Mouse (Mus musculus) kidney, postnatal 0 days (tissue): ENCODE data around the gene Gm42906. TPM values are rescaled to one million over a fixed set of nuclear protein-coding genes. Genes with fewer than 3 reads are reported as not detected.

Experiments used
- ATAC-seq: fragments of 200-750 bp; cut with Nextera tagmentation; replicated peaks from 2 replicates; pipeline ENCODE4 v1.8.0; 2017; ENCODE audit warnings: low read depth, moderate number of reproducible peaks, moderate TSS enrichment, moderate library complexity; ENCODE audit not compliant: low FRiP score
- DNase-seq: peaks from one replicate; pipeline ENCODE4 v3.0.0-alpha.2; 2016; ENCODE audit warnings: low spot score
- H3K27ac ChIP-seq: fragments of 300-500 bp; sonication (generic); 2 replicates; pipeline ENCODE4 v1.5.1; 2014; ENCODE audit warnings: mild to moderate bottlenecking
- H3K27me3 ChIP-seq: fragments of 300-500 bp; sonication (generic); 2 replicates; pipeline ENCODE4 v1.6.1; 2014; ENCODE audit warnings: low read length, mixed read lengths; ENCODE audit not compliant: insufficient read depth
- H3K36me3 ChIP-seq: fragments of 300-500 bp; sonication (generic); 2 replicates; pipeline ENCODE4 v1.6.1; 2014; ENCODE audit warnings: low read length, mixed read lengths; ENCODE audit not compliant: insufficient read depth
- H3K4me1 ChIP-seq: fragments of 300-500 bp; sonication (generic); replicated peaks from 2 replicates; pipeline ENCODE4 v1.6.1; 2014; ENCODE audit warnings: antibody characterized with exemption, low read length, mixed read lengths; ENCODE audit not compliant: insufficient read depth
- H3K4me2 ChIP-seq: fragments of 300-500 bp; sonication (generic); 2 replicates; pipeline ENCODE4 v1.6.1; 2014; ENCODE audit warnings: mild to moderate bottlenecking, low read length, moderate library complexity, mixed read lengths
- H3K4me3 ChIP-seq: fragments of 300-500 bp; sonication (generic); replicated peaks from 2 replicates; pipeline ENCODE4 v1.5.1; 2014; ENCODE audit warnings: low read depth, low read length
- H3K9ac ChIP-seq: fragments of 300-500 bp; sonication (generic); 2 replicates; pipeline ENCODE4 v1.6.1; 2014; ENCODE audit warnings: low read depth, low read length
- H3K9me3 ChIP-seq: fragments of 300-500 bp; sonication (generic); replicated peaks from 2 replicates; pipeline ENCODE4 v1.6.1; 2016; ENCODE audit warnings: low read length, inconsistent platforms, mixed read lengths
- CTCF ChIP-seq: IDR thresholded peaks from 2 replicates; pipeline ENCODE4 v1.5.1; 2016; ENCODE audit warnings: antibody characterized with exemption, low read depth, mild to moderate bottlenecking, moderate library complexity
- WGBS: fragments of 180-500 bp; shearing (Covaris S2); extraction: QIAGEN DNeasy Blood & Tissue Kit; methylation state at CpG from one replicate; pipeline ENCODE4 v1.1.7; 2014; 5-methylcytosine and 5-hydroxymethylcytosine counted together
- polyA plus RNA-seq: library from polyadenylated mRNA; unstranded; fragments of >200 nt; fragmentation: Nextera tagmentation; extraction: Ambion mirVana; gene quantifications from 2 replicates; pipeline ENCODE4 v1.2.1, GENCODE M21; 2015

Gene Gm42906
- polyA plus RNA-seq, 1 experiment from 2014 or later, result not detected

DNA sequence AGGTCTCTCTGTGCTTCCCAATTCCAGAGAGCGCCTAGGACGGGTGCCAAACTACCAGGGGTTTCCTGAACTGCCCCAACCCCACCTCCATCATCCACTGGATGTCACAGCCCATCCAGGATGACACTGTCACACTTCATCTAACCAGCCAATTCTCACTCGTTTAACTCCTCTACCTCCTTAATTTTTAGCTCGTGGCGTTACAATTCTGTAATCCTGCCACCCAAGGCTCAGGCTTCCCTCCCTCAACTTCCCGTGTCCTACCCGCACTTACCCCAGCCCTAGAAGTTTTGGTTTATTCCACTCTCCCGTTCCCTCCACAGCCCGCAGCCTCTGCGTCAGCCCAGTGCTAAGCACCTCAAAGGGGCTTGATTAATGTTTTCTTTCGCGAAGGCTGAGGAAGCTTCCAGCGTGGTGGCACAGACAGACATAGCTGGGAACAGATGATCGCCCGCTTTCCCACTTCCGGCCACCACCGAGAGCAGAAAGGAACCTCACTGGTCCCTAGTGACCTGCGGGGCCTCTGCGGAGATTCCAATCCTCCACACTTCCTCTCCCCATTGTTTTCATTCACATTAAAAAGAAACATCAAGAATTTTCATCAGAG, 319.6 kb downstream of the Gm42906 start:
- H3K4me3 ChIP-seq, result peak overlapping the region; percentile 16; the same call in 1 of the 2 replicates
- H3K27me3 ChIP-seq, result no peaks in the 10 kb centered on the region
- H3K9me3 ChIP-seq, result no peaks in the 10 kb centered on the region
- H3K4me1 ChIP-seq, result peaks cover 20% of the 10 kb centered on the region
- ATAC-seq, result no peak; the same call in 1 of the 2 replicates
- peak overlapping the region; percentile 47 for H3K4me2 ChIP-seq
- H3K36me3 ChIP-seq, result no peaks in the 10 kb centered on the region
- H3K9ac ChIP-seq, result peak overlapping the region; percentile 33; the same call in 1 of the 2 replicates
- 25% methylated on average over 19 of the region's 19 CpGs for WGBS
- TF ChIP-seq CTCF, result no peak
- peak; percentile 65 for DNase-seq
- H3K27ac ChIP-seq, result peak overlapping the region; percentile 67

DNA sequence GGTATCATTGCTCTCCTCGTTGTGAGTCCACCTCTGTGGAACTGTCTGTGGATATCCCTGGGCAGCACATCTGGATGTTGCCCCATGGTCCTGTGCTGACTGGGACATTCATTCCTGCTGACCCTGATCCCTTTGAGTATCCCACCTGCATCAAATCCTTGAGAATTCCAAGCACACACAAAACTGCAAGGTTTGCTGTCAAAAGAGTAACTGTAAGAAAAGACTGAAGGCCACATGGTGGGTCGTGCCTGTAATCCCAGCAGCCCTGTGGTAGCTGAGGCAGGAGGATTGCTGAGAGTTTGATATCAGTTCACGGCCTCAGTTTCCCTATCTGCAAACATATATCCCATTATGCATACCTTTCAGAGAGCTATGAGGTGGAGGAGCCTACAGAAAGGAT, 321.1 kb downstream of the Gm42906 start:
- Histone ChIP-seq H3K9me3 (no peaks in the 10 kb centered on the region), H3K4me3 (no peak overlapping the region), H3K36me3 (no peaks in the 10 kb centered on the region), H3K4me1 (peaks cover 23% of the 10 kb centered on the region), H3K4me2 (no peak overlapping the region), H3K27me3 (no peaks in the 10 kb centered on the region), H3K9ac (no peak overlapping the region), H3K27ac (no peak overlapping the region)
- TF ChIP-seq CTCF, result no peak
- DNase-seq (no peak), ATAC-seq (no peak)
- WGBS, result 90% methylated on average over 3 of the region's 3 CpGs

DNA sequence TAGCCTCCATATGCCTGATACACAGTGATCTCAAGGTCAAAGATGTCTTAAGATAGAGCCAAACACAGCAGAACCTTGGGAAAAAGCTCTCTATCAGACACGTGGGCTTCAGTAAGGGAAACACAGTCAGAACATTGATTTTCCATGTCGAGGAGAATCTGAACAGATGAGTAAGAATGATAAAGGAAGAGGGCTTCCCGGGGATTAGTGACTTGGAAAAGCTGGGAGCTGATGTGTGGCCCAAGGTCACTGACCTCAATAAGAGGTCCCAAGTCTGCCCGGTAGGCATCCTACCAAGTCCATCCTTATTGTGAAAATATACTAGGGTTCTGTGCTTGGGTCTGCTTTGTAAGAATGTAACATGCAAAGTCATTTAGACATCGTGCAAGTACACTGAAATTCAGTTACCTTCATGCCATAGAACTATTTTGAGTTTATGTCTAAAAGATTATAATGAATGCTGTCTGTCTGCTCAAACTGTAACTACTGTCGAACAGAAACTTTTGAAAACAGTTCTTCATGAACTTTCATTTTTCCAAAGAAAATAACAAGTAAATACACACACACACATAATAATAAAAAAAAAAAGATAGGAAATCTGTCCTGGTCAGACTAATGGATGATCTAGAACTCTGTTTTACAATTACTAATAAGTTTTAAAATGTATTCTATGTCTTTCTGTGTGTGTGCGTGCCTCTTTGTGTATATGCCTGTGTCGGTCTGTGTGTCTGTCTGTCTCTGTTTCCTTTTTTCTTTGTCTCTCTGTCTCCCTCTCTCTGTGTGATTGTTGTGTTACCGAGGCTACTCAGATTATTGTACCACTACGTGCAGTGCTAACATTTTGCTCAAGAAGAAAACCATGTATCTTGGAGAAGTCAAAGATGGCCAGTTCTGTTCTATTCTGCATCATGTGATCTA, 322.6 kb downstream of the Gm42906 start:
- ATAC-seq, result peak; percentile 57; the same call in 1 of the 2 replicates
- no peaks in the 10 kb centered on the region for H3K36me3 ChIP-seq
- no peak overlapping the region for H3K4me2 ChIP-seq
- no peaks in the 10 kb centered on the region for H3K9me3 ChIP-seq
- peaks cover 23% of the 10 kb centered on the region for H3K4me1 ChIP-seq
- H3K9ac ChIP-seq, result no peak overlapping the region
- peak overlapping the region; percentile 43; the same call in 1 of the 2 replicates for H3K27ac ChIP-seq
- no peak overlapping the region for H3K4me3 ChIP-seq
- TF ChIP-seq CTCF, result no peak
- 73% methylated on average over 10 of the region's 10 CpGs for WGBS
- DNase-seq, result no peak
- no peaks in the 10 kb centered on the region for H3K27me3 ChIP-seq

DNA sequence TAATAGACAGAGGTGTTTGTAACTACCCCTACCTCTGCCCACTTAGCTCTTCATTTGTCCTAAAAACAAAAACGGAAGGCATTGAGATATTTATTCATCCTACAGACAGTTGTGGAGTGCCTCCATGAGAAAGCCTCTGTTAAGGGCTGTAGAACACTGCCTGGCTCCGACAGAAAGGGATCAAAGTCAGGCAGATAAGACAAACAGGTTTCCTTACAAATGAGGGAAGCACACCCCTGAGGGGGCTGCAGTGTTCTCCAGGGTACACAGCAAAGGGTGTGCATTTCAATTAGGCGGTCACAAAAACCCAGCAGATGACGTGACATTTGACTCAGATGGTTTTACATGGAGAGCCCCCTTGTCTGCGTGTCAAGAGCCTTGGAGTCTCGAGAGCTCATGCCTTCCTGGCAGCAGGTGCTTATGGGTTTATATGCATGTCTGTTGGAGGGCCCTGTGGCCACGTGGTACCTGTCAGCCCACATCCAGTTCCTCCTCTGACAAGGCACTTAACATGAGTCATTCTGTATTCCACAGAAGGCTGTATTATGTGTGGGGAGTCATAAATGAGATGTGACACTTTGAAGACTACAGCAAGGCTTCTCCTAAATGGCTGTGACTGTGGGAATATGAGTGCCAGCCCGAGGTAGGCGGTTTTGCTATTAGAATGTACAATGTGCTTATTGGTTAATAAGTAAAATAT, 323.5 kb downstream of the Gm42906 start:
- WGBS, result 47% methylated on average over 9 of the region's 9 CpGs
- ATAC-seq (peak; percentile 38; the same call in 1 of the 2 replicates), DNase-seq (no peak)
- H3K36me3 ChIP-seq, result no peaks in the 10 kb centered on the region
- H3K9ac ChIP-seq, result no peak overlapping the region
- H3K4me1 ChIP-seq, result peaks cover 23% of the 10 kb centered on the region
- TF ChIP-seq CTCF, result no peak
- H3K4me2 ChIP-seq, result no peak overlapping the region
- H3K9me3 ChIP-seq, result no peaks in the 10 kb centered on the region
- H3K27ac ChIP-seq, result peak overlapping the region; percentile 43
- H3K27me3 ChIP-seq, result no peaks in the 10 kb centered on the region
- no peak overlapping the region for H3K4me3 ChIP-seq

DNA sequence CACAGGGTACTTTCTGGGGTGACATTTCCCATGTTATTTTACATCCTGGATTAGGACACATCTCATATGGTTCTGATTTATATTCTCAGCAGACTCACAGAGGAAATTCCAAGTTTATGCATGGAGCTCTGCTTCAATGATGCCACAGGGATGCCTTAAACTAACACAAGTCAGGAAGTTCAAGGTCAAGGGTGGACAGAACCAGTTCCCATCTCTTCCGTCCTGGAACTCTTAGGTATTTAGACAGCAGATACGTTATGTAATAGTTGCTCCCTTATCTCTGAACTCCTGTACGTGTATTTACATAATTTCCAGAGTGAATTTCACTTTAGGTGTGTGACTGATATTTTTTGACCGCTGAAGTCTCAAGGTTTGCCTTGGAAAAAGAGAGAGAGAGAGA, 324.7 kb downstream of the Gm42906 start:
- H3K36me3 ChIP-seq, result no peaks in the 10 kb centered on the region
- peaks cover 15% of the 10 kb centered on the region; the same call in 1 of the 2 replicates for H3K4me1 ChIP-seq
- H3K9me3 ChIP-seq, result no peaks in the 10 kb centered on the region
- no peaks in the 10 kb centered on the region for H3K27me3 ChIP-seq
- no peak overlapping the region for H3K4me3 ChIP-seq
- no peak for DNase-seq
- no peak for ATAC-seq
- no peak for TF ChIP-seq CTCF
- H3K4me2 ChIP-seq, result no peak overlapping the region
- H3K27ac ChIP-seq, result no peak overlapping the region
- no peak overlapping the region for H3K9ac ChIP-seq
- 46% methylated on average over 4 of the region's 4 CpGs for WGBS

DNA sequence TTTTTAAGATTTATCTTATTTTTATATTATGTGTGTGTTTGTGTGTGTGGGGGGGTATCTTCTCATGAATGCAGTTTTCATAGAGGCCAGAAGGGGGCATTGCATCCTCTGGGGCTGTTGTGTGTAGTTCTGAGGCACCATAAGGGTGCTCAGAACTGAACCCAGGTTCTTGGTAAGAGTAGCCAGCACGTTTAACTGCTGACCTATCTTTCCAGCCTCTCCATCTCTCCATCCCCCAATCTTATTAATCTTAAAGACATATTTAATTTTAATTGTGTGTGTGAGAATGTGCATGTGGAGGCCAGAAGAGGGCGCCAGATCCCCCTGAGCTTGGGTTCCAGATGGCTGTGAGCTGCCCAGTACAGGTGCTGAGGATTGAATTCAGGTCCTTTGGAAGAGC, 325.7 kb downstream of the Gm42906 start:
- Histone ChIP-seq H3K4me1 (peaks cover 10% of the 10 kb centered on the region; the same call in 1 of the 2 replicates), H3K9me3 (no peaks in the 10 kb centered on the region), H3K4me3 (no peak overlapping the region), H3K27ac (no peak overlapping the region), H3K27me3 (no peaks in the 10 kb centered on the region), H3K4me2 (no peak overlapping the region), H3K36me3 (no peaks in the 10 kb centered on the region), H3K9ac (no peak overlapping the region)
- 70% methylated on average over 2 of the region's 2 CpGs for WGBS
- peak; percentile 52 for TF ChIP-seq CTCF
- ATAC-seq, result no peak
- DNase-seq, result no peak
